Mouse (Mus musculus): ENCODE measurements around the gene Pigr.

The Pigr gene

DNA sequence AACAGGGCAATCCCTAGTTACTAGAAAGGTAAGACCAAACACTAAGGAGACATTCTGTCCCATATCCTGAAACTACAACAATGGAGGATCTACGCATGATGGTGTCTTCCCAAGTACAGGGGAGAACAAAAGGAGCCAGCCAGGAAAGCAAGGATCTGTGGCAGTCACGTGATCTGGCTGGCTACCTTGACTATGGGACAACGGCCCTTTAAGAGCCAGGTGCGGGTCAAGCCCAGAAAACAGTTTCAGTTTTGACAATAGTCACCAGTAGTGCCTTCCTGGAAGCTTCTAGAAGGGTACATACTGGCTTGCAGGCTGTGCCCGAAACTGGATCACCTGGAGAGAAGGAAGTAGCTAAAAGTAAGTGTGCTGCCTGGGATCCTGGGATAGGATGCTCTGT lies at the start of gene Pigr:
Gene Pigr, plus strand, starts transcription at position 237 of the 400 bp plus-strand sequence.
- no peak for DNase-seq (ENCODE audit: low spot score)

DNA sequence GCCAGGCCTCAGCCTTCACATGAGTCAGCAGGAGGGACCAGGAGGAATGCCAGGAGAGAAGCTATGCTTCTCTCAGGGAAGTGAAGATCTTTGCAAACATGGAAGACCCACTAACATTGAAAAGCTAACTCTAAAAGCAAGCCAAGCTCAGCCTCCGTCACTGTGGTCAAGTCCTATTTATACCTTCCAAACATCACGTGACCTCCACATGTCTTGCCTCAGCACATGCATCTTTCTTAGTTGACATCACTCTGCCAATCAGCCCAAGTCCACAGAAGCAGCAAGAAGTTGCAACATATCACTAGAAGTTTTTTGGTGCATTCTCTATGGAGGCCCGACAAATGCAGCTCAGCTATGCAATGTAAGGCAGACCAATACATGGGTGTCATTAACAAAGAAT lies 46.6 kb upstream of the Pigr start:
- DNase-seq (ENCODE audit: low spot score) = no peak

DNA sequence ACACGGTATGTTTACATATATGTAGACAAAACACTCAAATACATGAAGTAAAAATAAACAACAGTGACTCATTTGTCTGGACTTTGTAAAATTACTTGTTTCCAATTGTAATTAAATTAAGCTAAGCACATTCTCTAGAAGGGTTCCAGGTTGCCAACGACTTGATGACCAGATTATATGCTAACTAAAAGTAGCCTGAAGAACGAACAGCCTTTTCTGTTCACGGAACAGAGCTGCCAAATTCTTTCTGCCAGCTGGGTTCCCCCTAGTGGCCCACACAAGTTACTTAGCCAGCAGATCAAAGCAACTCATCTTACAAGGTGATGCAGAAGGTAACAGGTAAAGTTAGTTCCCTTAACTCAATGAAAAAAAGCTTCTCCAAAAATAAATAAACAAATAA lies 42.4 kb upstream of the Pigr start:
- no peak for DNase-seq (ENCODE audit: low spot score)

DNA sequence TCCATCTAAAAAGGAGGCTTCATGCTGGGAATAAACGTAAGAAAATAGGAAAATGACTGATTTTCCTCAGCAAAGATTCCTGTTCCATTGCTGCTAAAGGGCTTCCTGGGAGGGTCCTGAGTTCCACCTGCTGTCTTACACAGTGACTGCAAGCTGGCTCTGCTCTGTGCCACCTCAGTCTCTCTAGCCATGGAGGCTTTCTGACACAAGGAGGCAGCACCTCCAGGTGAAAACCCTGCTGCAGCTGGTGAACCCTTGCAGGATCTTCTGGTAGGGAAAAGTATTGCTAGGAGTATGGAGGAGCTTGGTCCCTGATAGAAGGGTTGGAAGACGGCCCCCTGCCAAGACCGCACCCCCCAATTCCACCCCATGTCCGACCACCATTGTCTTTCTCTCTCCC lies 39.5 kb upstream of the Pigr start:
- DNase-seq (ENCODE audit: low spot score) = no peak

DNA sequence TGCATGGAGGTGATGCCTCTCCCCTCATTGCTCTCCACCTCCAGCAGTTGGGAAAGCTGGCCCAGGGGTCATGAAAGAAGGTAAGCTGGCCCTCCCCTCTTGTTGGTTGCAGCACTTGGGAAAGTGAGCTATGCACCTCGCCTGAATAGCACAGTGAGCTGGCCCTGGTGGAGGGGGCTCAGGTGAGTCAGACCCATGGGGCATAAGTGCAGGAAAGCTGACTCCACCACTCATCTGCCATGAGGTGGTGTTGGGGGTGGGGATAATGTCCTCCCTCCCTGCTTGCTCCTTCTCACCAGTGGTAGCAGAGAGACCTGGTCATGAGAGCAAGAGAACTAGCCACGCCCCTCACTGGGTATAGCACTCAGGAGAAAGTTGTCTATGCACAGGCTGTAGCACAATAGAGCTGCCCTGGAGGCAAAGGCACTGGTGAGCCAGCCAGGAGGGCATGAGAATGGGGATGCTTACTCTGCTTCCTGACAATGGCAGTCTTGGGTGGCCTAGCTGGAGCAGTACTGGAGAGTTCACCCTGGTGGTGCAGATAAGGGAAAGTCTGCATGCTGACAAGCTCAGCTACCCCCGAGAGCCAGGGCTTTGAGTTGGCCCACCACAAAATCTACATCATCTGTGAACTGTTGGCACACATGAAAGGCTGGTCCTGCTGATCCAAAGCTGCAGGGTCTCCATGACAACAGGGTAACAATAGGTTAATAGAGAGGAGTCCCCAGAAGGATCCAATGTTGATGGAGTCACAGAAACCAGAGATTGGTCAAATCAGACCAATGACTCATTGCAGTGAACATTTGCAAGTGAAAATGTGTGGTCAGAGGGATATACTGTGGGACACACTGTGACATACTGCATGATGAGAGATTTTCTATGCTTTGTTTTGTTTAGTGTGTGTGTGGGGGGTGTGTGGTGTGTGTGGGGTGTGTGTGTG lies 36.7 kb upstream of the Pigr start:
- no peak for DNase-seq (ENCODE audit: low spot score)

DNA sequence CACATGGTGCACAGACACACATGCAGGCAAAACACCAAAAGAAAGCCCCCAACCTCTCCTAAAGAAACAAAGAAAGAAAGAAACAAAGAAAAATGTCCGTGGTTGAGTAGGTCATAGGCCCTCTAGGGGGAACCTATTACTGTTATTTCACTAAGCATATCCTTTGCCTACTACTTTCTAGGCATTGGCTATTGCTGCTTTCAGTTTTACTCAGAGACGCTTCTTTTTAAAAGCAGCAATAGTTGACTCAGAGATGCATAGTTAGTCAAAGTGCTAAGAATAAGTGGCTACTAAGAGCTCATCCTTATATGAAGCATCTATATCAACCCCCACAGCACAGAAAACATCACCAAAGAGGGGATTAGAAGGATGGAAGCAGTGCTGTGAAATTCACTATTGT lies 31.2 kb upstream of the Pigr start:
- no peak for DNase-seq (ENCODE audit: low spot score)

DNA sequence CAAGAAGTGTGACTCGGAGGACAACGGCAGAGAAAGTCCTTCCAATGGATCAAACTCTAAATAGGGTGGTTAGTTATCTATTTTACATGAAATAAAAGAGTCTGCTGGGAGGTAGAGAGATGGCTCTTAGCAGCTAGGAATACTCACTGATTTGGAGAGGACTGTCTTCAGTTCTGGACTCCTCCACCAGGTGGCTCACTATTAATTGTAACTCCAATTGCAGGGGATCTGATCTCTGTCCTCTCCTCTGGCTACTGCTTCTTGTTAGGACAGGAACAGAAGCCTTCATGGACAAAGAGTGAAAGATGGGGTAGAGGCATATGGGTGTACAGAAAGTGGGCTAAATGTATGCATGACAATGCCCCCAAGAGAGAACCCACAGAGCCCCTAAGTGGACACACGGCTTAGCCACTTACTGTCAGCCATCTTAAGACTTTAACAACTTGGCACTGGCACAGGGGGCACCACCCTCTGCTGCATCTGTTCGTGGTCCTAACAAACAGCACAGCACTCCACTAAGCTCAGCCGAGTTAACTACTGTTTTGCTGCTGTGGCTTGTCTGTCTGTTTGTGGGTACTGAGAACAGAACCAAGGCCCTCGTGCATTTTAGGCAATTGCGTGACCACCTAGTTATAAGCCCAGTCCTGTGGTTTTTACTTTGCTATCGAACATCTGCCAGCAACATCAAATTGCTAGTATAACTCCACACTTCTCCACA lies 29.4 kb upstream of the Pigr start:
- DNase-seq (ENCODE audit: low spot score) = peak; percentile 10

DNA sequence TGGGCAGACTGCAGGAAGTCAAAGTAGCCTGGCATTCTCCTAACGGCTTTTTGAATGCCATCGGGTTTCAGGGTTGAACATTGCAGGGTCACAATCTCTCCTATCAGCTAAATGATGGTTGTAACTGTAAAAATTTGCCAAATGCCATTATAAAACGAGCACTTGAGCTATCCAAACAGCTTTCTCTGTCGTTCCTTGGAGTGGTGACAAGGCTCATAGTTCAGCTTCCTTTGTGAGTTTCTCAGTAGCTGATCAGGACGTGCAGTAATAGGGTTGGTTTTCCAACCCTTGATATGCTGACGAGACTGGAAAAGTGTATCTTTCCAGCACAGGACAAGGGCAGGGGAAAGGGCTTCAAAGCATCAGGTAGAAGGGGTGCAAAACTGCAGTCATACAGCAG lies 28.4 kb upstream of the Pigr start:
- no peak for DNase-seq (ENCODE audit: low spot score)

DNA sequence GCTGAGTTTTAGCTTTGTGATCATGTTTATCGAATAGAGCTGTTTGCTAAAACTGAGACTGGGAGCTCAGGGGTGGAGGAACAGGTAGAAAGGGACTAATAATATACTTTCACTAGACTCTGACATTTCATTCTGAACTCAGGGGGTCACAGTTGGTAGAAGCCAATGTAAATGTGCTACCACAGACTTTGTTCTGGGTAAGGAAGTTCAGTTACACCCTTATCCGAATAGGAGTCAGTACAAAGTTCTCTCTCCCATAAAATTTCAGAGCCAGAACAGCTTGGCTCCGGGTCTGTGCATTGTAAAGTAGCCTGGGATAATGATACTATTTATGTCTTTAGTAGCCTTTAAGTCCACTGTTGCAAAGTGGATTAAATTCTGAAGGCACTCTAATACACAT lies 27.9 kb upstream of the Pigr start:
- no peak for DNase-seq (ENCODE audit: low spot score)

DNA sequence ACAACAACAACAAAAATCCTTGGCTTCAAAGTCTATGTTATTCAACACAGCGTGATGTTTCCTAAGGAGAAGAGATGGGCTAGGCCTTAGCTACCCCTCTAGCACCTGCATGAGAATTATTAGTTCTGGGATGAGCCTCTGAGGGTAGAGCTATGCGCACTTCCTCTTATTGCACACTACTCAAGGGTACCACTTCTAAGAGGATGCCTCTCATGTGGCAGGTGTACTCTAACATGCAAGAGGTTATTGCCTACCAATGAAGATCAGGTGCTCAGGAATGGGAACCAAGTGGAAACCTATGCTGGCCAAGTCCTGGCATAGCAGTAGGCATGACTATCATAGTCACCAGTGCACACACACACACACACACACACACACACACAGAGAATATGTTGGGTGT lies 27.1 kb upstream of the Pigr start:
- no peak for DNase-seq (ENCODE audit: low spot score)

DNA sequence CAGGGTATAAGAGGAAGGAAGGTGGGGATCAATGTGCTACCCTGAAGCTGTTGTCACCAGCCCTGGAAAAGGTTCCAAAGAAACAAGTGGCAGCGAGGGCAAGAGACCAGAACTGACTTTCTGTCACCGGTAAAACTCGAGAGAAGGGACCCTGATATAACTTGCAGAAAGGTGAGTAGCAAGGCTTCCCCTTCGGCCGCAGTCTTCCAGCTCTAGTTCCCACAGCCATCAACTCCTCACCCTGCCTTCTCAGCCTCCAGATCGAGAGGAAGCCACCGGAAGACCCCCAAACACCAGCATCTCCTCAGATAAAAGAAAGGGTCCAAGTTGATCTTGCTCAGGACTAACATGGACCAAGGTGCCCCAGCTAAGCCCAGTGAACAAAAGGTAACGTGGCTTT lies 25.9 kb upstream of the Pigr start, which contains the start of gene Fcamr:
Gene Fcamr, plus strand, starts transcription at position 301 of the 400 bp plus-strand sequence.
- no peak for DNase-seq (ENCODE audit: low spot score)

DNA sequence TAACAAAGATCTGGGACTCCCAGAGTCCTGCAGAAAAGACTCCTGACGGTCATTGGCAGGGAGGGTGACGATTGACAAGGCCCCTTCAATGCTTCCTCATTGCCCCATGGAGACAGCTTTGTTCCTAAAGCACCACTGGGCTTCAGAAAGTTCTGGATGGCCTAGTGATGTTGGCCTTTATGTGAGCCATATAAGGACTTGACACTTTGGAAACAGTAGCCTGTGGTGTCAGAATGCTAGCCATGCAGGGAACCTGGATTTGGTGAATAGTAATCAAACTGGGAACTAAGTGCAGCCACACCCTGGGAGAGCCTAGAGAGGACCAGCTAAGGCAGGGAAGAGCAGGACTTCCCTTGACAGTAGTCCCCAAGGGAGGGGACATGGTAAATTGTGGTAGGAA lies 25.0 kb upstream of the Pigr start:
- DNase-seq (ENCODE audit: low spot score) = no peak

DNA sequence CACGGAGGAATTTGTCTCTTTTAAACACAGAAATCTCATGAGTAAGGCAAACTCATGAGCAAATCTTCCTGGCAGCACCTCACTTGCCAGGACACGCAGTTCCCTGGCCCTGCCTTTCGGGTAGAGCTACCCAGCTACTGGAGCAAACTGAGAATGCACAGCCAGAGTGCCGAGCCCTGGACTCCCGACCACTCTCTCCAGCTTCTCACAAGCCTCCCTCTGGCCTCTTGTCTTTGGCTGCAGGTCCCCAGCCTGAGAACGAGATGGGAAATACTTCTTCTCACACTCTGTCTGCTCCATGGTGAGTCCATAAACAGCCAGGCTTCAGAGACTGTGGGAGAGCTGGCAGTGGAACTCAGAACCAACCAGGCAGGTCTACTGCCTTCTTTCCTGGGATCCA lies 23.5 kb upstream of the Pigr start:
- DNase-seq (ENCODE audit: low spot score) = no peak

DNA sequence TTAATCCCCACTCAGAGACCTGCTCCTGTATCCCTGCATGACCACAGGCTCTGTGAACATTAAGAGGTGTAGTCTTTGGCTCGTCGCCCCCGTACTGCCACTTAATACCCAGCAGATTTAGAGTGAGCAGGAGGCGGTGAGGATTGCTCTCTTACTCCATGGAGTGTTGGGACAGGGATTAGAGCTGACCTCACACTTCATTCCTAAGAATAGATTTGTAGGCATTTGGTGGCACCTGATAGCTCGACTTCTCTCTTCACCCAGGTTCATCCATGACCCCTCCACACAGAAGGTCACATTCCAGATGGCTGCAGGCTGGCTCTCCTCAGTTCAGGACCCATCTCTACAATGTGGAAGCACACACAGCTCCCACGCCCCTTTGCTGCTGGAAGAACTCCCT lies 22.2 kb upstream of the Pigr start:
- no peak for DNase-seq (ENCODE audit: low spot score)

DNA sequence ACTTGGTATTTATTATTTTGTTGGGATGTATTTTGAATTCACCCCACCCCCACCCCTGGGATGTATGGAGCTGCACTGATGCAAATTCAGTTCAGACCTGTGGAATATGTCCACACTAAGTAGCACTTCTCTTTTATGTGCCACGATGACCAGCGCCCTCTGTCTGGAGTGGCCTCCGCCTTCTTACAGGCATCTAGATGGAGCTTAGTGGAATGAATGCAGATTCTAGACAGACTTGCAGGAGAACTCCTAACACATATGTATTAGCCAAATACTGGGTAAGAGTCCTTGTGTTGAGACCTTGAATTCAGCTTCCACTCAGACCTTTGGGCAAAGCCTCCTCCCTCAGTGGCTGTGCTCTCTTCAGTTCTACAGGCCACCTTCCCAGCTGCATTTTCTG lies 15.6 kb upstream of the Pigr start:
- DNase-seq (ENCODE audit: low spot score) = no peak

DNA sequence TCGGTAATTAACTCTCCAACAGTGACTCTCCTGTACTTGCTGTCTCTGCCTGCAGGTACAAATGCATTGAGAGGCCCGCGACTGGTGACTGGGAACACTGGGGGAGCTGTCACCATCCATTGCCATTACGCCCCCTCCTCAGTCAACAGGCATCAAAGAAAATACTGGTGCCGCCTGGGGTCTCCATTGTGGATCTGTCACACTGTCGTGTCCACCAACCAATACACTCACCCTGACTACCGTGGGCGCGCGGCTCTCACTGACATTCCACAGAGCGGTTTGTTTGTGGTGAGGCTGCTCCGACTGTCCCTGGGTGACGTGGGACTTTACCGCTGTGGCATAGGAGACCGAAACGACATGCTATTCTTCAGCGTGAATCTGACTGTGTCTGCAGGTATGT lies 15.2 kb upstream of the Pigr start:
- no peak for DNase-seq (ENCODE audit: low spot score)

DNA sequence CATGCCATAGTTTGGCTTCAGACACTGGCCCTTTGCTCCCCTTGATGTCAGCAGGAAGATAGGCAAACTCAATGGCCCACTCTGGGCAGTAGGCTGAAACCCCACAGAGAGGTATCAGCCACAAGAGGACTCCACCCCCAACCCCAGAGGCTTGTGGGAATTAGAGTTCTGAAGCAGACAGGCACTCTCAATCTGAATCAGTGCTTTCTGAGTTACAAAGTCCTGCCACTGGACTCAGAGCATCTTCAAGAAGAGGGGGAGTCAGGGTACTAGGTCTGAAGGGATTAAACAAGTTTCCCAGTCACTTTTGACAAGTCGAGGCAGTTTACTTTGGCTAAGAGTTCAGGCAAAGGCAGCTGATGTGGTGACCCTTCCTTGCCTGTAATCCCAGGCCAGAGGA lies 6.7 kb upstream of the Pigr start:
- DNase-seq (ENCODE audit: low spot score) = no peak

DNA sequence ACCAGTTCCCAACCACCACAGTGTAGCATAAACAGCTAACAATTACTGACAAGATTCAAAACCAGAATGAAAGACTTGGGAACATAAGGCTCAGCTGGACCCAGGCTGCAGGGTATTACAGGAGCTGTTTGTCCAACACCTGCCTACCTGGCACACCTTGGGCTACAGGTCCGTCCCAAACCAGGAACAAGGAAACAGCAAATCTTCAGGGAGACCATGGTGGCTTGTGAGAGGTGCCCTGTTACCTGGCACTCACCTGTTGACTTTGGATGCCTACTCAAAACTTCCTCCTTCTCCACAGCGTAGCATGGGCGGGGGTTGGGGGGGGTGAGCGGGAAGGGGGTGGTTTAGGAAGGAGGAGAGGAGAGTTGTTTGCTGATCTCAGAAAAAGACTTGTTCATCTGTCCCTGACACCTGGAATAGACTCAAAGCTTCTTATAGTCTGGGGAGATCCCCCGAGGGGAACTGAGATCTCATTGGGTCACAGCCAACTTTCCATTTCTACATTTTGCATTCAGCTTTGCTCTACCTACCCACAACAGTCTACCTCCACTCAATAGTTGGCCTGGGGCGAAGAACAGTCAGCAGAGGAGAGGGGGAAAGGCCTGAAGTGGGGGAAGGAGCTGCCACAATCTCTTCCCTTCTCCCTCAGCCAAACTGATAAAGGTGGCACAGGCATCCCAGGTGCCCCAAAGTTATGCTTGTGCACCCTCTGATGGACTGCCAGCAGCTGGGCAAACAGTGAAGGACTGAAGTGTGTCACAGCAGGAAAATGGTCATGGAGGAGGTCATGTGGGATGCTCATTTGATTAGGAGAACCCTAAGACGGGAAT lies 6.0 kb upstream of the Pigr start:
- no peak for DNase-seq (ENCODE audit: low spot score)

DNA sequence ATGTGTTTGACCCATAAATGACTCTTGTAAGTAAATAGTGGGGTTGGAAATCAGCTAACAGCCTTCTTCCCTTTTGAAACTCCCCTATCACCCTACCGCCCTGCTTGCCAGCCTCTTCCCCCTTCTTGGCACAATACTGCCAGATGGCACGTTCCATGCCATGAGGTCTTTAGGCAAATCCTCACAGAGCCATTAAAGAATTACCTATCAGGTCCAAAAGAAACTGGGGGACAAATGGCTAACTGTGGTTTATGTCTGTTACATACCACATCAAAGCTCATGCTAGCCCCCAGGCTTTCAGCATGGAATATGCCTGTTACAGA lies 5.4 kb upstream of the Pigr start:
- DNase-seq (ENCODE audit: low spot score) = no peak

DNA sequence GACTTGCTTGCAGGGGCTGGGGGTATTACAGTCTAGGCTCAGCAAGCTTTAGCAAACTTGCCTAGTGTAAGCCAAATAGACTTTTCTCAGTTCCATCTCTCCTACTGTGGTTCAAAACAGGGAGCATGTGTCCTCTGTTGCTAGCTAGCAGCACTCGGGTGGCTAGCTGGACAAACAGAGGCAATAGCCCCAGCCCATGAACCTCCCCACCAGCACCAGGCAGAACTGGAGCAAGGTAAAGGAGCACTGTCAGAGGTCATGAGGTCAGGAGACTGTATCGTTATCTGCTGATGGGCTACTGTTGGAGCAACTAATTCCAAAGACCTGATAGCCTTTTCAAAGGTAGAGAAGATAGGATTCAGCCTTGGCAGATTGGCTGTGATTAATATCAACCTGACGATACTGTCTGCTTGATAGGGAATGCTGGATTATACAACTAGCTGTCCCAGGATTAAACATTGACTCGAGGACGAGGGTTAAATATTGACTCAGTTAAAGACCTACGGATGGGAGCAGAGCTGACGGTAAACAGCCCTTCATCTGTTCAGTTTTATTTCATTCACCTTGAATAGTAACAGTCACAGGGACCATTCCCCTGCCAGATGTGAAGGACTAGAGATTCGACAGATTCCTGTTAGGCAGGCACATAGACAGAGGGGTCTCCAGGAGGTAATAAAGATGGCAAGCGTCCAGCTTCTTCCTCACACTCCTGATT lies 4.4 kb upstream of the Pigr start:
- no peak for DNase-seq (ENCODE audit: low spot score)

DNA sequence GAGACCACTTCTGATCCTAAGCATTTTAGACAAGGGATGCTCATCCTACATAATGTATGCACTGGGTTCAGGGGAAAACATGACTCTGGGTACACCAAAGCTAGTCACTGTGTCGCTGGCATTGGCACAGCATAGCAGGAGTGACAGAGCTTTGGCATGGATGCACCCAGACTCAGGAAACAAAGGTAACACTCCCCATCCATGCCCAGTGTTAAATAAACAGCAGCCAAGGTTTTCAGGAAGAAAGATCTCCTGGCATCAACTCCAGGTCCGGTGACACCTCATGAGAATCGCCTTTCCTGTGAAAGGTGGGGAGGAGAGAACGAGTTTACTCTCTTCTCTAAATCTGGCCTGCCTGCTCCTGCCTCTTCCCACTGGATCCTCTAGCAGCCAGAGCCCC lies 2.2 kb downstream of the Pigr start:
- no peak for DNase-seq (ENCODE audit: low spot score)
